Mouse (Mus musculus) brain, embryonic 18.5 days (tissue): ENCODE data around the gene Fbxo9.
"Not testable (repeated sequence)": the region's sequence is repeated elsewhere in the genome, so short reads cannot be mapped to it uniquely, and the experiment has no call there.

ENCODE experiments used
- DNase-seq: peaks from one replicate; pipeline ENCODE4 v3.0.0-alpha.2; 2012; ENCODE audit warnings: low read depth, low spot score

The Fbxo9 gene

GRCm38 (mm10) chr9:78107912-78108795, 711 bp downstream of the Fbxo9 start:
- DNase-seq, result peak; percentile 68

GRCm38 (mm10) chr9:78107582-78107911, 1.3 kb downstream of the Fbxo9 start:
- no peak for DNase-seq

- no peak for DNase-seq
Measured at GRCm38 (mm10) chr9:78106821-78107220, 2.0 kb downstream of the Fbxo9 start.

- DNase-seq, result no peak
Measured at GRCm38 (mm10) chr9:78105501-78105932, 3.3 kb downstream of the Fbxo9 start.

DNA sequence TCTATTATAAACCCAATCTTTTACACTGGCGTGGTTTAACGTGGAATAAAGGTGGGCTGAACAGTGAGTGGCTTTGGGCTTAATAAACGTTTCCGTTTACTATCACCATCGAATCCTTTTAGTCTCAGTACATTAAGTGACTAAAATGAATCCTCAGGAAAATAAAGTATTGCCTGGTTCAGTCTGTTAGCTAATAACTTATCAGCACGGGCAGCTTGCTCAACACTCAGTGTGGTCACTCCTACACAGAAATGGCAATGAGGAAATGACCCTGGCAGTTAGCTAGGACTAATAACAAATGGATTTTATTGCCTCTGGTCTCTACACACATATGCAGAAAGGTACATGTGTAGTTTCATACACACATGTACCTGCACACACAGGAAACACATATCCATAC, 3.9 kb downstream of the Fbxo9 start:
- DNase-seq, result no peak

- DNase-seq, result no peak
Measured at GRCm38 (mm10) chr9:78103965-78104560, 4.8 kb downstream of the Fbxo9 start.

DNA sequence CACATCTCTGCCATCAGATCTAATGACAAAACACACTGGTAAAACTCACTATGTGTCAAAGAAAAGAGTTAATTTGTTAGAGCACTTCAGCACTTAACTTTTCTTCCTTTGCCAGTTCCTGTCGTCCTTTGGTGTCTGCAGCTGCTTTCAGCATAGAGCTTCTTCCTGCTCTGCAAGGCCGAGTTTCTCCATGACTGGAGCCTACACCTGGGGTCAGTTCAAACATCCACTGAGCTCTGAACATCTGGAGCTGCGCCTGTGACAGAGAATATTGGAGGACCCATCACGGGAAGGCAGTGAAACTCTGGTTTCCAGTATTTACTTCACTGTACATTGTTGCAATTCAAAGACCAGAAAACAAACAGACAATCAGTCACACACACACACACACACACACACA, 7.4 kb downstream of the Fbxo9 start:
- no peak for DNase-seq

DNA sequence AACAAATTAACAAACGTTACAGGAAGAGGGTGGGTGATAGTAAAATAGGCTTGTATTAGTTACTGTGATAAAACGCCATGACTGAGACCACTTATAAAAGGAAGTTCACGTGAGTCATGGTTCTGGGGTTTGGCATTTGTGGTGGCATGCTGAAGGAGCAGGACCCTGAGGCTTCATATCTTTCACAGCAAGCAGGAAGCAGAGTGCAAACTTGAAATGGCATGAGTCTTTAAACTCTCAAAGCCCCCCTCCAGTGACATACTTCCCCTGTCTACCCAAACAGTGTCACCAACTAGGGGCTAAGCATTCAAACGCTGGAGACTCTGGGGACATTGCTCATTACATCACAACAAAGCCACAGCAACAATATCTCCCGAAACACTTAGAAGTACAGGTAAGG, 7.9 kb downstream of the Fbxo9 start:
- no peak for DNase-seq

DNA sequence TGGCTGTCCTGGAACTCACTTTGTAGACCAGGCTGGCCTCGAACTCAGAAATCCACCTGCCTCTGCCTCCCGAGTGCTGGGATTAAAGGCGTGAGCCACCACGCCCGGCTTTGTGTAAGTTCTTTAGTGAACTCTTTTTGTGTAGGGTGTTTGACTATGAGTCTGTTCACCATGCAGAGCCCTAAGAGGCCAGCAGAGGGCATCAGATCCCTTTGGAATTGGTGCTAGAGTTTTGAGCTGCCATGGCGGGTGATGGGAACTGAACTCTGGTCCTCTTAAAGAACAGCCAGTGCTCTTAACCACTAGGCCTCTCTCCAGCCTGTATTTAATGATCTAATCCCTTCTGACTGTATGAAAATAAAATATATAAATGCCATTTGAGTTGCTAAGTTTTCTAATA, 12.5 kb downstream of the Fbxo9 start:
- DNase-seq, result no peak

DNA sequence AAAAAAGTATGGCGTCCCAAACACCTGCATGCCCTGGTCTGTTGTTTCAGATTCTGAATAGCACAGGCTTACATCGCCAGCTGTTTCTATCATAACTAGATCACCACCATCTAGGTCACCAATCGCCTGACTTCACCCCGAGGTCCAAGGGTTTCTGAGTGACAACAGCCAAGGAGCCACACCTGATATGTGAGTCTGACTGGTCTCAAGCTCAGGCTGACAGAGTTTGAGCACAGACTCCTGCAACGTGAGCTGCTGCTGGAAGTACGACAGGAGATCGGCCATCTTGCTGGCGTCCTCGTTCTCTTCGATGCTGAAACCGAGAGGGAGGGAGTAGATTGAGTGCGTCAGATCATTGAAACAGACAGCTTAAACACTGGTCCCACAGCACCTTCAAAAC, 13.2 kb downstream of the Fbxo9 start:
- no peak for DNase-seq

GRCm38 (mm10) chr9:78090596-78090995, 18.3 kb downstream of the Fbxo9 start:
- no peak for DNase-seq

DNA sequence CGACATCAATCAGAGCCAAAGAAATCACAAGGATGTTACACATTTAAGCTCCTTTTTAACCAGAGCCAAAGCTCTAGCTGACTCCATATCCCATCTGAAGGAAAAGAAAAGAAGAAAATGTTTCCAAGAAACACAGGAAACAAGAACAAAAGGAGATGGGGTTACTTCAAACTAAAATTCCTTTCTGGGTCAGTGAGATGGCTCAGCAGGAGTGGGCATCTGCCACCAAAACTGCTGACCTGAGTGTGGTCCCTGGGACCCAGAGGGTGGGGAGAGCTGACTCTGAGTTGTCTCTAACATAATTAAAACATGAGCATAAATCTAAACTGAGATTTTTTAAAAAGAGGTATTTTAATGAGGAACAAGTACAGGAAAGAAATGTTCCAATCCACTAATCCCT, 19.0 kb downstream of the Fbxo9 start:
- no peak for DNase-seq

DNA sequence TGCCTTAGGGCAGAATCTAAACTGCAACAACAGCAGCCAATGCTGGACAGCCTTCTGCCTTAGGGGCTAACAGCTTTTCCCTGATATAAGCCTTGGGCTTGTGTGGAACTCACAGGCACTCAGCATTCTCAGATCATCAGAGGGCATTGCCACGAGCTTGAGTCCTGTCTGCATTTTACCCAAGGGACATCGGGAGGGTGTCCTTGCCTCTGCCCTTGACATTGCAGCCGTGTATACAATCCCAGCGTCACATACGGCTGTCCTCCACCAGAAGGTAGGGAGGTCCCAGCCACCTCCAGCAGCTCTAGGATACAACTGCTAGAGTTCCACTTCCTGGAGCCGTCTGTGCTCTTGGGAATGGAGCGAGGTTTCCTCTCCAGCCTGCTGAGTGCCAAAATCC, 19.9 kb downstream of the Fbxo9 start:
- DNase-seq, result no peak

- DNase-seq, result no peak
Measured at GRCm38 (mm10) chr9:78088521-78088920, 20.3 kb downstream of the Fbxo9 start.

GRCm38 (mm10) chr9:78087751-78088150, 21.1 kb downstream of the Fbxo9 start:
- no peak for DNase-seq

GRCm38 (mm10) chr9:78085722-78086287, 23.1 kb downstream of the Fbxo9 start:
- DNase-seq, result no peak

DNA sequence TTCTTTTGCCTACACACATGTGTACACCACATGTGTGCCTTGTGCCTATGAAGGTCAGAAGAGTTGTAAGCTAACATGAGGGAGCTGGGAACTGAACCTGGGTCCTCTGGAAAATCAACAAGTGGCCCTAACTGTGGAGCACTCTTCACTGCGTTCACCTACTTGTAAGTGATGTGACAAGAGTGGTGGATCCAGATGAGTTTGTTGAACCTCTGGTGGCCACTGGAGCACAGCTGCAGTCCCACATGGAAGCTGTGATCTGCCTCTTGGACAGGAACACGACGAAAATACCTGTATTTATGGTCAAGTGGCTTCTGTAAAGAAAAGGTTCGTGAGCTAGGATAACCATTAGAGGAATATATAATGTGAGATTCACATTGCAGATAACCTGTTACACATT, 24.5 kb downstream of the Fbxo9 start:
- DNase-seq, result no peak

DNA sequence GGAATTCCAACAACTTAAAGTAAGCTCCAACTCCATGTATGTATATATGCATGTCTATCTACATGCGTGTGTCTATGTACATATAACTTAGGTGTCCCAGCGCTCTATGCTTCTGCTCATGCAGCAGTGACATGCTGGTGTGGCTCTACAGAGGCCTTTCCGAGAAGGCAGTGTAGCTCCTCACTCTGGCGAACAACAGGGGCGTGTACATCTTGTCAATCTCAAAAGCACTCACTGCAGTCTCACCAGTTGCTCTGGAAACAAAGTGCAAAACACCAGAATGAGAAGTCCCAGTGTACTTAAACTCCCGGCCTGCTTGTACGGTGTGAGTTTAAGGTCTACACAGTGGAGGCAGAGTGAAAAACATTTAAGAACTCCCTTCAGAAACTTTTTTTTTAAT, 27.0 kb downstream of the Fbxo9 start:
- DNase-seq, result no peak

GRCm38 (mm10) chr9:78078240-78078639, 30.6 kb downstream of the Fbxo9 start:
- DNase-seq, result no peak

GRCm38 (mm10) chr9:78075256-78075655, 33.6 kb downstream of the Fbxo9 start:
- no peak for DNase-seq

GRCm38 (mm10) chr9:78073713-78074340, 35.0 kb downstream of the Fbxo9 start:
- no peak for DNase-seq

DNA sequence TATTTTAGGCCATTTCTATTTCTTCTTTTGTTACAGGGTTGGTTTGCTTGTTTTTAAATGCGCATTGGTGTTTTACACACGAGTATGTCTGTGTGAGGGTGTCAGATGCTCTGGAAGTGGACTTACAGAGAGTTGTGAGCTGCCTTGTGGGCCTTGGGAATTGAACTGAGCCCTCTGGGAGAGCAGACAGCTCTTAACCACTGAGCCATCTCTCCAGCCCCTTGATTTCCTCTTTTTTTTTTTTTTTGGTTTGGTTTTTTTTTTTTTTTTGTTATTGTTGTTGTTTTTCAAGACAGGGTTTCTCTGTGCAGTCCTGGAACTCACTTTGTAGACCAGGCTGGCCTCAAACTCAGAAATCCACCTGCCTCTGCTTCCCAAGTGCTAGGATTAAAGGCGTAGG, 35.6 kb downstream of the Fbxo9 start:
- not testable (repeated sequence) for DNase-seq

- DNase-seq, result no peak
Measured at GRCm38 (mm10) chr9:78071626-78072025, 37.2 kb downstream of the Fbxo9 start.
